Mouse (Mus musculus): Measurements from ENCODE around the gene Galns.

- TF ChIP-seq ZMIZ1 (IDR thresholded peaks at IDR 0.05; ENCODE audit: low read depth, low read length) (no peak), CTCF (conservative IDR thresholded peaks at IDR 0.05 in 1 of 2, IDR thresholded peaks at IDR 0.05 in 1 of 2; ENCODE audit: low read depth in 2 of 2, low read length in 2 of 2) (no peak), ELF1 (IDR thresholded peaks at IDR 0.05; ENCODE audit: low read depth, low read length) (no peak), TCF12 (IDR thresholded peaks at IDR 0.05; ENCODE audit: low read depth, low read length) (no peak), SMC3 (IDR thresholded peaks at IDR 0.05; ENCODE audit: low read depth, low read length) (no peak), E2F4 (IDR thresholded peaks at IDR 0.05; ENCODE audit: insufficient replicate concordance, low read depth, low read length) (no peak), UBTF (IDR thresholded peaks at IDR 0.05; ENCODE audit: low read depth, low read length) (no peak), POLR2A (IDR thresholded peaks at IDR 0.05; ENCODE audit: low read depth, low read length) (no peak), USF2 (conservative IDR thresholded peaks at IDR 0.05; ENCODE audit: low read depth, low read length) (no peak), KAT2A (IDR thresholded peaks at IDR 0.05; ENCODE audit: insufficient replicate concordance, low read length) (no peak), CHD2 (IDR thresholded peaks at IDR 0.05; ENCODE audit: low read length) (no peak), HCFC1 (IDR thresholded peaks at IDR 0.05; ENCODE audit: low read depth, low read length) (no peak), EP300 (IDR thresholded peaks at IDR 0.05; ENCODE audit: low read length) (no peak), JUN (IDR thresholded peaks at IDR 0.05; ENCODE audit: insufficient read depth, low read depth, low read length) (no peak)
These were observed 15.2 kb downstream of the Galns start for GRCm38 (mm10) chr8:122596031-122596430.
